Mouse (Mus musculus): ENCODE data around the gene Sdhaf3.
"Not testable (repeated sequence)": the region's sequence is repeated elsewhere in the genome, so short reads cannot be mapped to it uniquely, and the experiment has no call there.

DNA sequence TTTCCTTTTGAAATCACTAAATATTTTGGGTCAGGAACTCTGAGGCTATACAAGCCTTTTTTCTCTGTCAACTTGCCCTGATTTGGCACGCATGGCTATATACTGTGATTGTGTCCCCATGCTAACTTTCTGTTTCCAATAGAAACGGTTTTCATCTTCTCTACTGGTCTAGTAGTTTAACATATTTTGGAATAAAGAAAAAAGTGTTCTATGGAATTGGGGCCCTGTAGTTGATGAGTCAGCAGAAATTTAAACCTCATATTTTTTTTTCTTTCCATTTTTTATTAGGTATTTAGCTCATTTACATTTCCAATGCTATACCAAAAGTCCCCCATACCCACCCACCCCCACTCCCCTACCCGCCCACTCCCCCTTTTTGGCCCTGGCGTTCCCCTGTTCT, 3.4 kb downstream of the Sdhaf3 start:
- not testable (repeated sequence) for TF ChIP-seq CTCF (IDR thresholded peaks at IDR 0.05; ENCODE audit: low read depth, low read length); POLR2A (IDR thresholded peaks at IDR 0.05; ENCODE audit: borderline replicate concordance, low read depth, low read length)
